Mouse (Mus musculus) lung, embryonic 16.5 days (tissue): ENCODE data around the gene Ttll11. TPM values are rescaled to one million over a fixed set of nuclear protein-coding genes. Genes with fewer than 3 reads are reported as not detected.

ENCODE experiments used
- ATAC-seq: fragments of 200-750 bp; cut with Nextera tagmentation; 2 replicates; pipeline ENCODE4 v1.8.0; 2017; ENCODE audit warnings: low read depth, mild to moderate bottlenecking, moderate library complexity
- H3K27ac ChIP-seq: fragments of 300-500 bp; sonication (generic); 2 replicates; pipeline ENCODE4 v1.5.1; 2014; ENCODE audit warnings: mild to moderate bottlenecking, control low read depth, low read length
- H3K27me3 ChIP-seq: fragments of 300-500 bp; sonication (generic); 2 replicates; pipeline ENCODE4 v1.6.1; 2014; ENCODE audit warnings: low read depth, low read length, mixed read lengths; ENCODE audit not compliant: control insufficient read depth, insufficient read depth
- H3K36me3 ChIP-seq: fragments of 300-500 bp; sonication (generic); 2 replicates; pipeline ENCODE4 v1.6.1; 2014; ENCODE audit warnings: low read length; ENCODE audit not compliant: control insufficient read depth, insufficient read depth
- H3K4me1 ChIP-seq: fragments of 300-500 bp; sonication (generic); replicated peaks from 2 replicates; pipeline ENCODE4 v1.6.1; 2014; ENCODE audit warnings: low read length, mixed read lengths; ENCODE audit not compliant: control insufficient read depth, insufficient read depth
- H3K4me2 ChIP-seq: fragments of 300-500 bp; sonication (generic); 2 replicates; pipeline ENCODE4 v1.6.1; 2014; ENCODE audit warnings: low read depth, low read length, control low read depth
- H3K4me3 ChIP-seq: fragments of 300-500 bp; sonication (generic); 2 replicates; pipeline ENCODE4 v1.5.1; 2014; ENCODE audit warnings: mild to moderate bottlenecking, low read length, control low read depth
- H3K9ac ChIP-seq: fragments of 300-500 bp; sonication (generic); 2 replicates; pipeline ENCODE4 v1.6.1; 2014; ENCODE audit warnings: low read length, control low read depth
- H3K9me3 ChIP-seq: fragments of 300-500 bp; sonication (generic); 2 replicates; pipeline ENCODE4 v1.6.1; 2016; ENCODE audit warnings: low read length; ENCODE audit not compliant: control insufficient read depth
- WGBS: fragments of 180-500 bp; shearing (Covaris S2); extraction: QIAGEN DNeasy Blood & Tissue Kit; methylation state at CpG from one replicate; pipeline ENCODE4 v1.1.7; 2014; 5-methylcytosine and 5-hydroxymethylcytosine counted together
- polyA plus RNA-seq: library from polyadenylated mRNA; unstranded; fragments of >200 nt; fragmentation: Nextera tagmentation; extraction: Ambion mirVana; gene quantifications from 2 replicates; pipeline ENCODE4 v1.2.1, GENCODE M21; 2015

Ttll11 gene
- polyA plus RNA-seq, 1 experiment from 2014 or later: 0.55 TPM

DNA sequence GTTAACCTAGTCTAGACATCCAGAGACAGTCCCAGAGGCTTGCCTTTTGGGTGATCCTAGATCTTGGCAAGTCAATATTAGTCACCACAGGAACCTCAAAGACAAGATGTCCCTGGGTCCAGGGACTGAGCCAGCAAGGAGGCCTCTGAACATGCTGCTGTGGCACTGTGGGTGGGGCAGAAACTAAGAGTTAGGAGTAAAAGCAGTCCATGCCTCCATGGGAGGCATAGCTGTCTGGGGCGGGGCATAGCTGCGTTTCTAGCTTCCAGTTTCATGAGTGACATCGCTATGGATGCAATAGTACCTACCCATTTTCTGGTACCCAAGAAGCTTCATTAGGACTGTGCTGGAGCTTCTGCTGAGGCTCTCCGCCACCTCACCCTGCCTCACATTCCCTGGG, 99.8 kb downstream of the Ttll11 start:
- H3K4me3 ChIP-seq: no peak overlapping the region
- no peak overlapping the region for H3K27ac ChIP-seq
- H3K9ac ChIP-seq: no peak overlapping the region
- ATAC-seq: no peak
- H3K4me2 ChIP-seq: no peak overlapping the region
- 83% methylated on average over 4 of the region's 4 CpGs for WGBS
- H3K36me3 ChIP-seq: no peaks in the 10 kb centered on the region
- H3K9me3 ChIP-seq: no peaks in the 10 kb centered on the region
- peaks cover 3% of the 10 kb centered on the region; the same call in 1 of the 2 replicates for H3K4me1 ChIP-seq
- H3K27me3 ChIP-seq: no peaks in the 10 kb centered on the region

DNA sequence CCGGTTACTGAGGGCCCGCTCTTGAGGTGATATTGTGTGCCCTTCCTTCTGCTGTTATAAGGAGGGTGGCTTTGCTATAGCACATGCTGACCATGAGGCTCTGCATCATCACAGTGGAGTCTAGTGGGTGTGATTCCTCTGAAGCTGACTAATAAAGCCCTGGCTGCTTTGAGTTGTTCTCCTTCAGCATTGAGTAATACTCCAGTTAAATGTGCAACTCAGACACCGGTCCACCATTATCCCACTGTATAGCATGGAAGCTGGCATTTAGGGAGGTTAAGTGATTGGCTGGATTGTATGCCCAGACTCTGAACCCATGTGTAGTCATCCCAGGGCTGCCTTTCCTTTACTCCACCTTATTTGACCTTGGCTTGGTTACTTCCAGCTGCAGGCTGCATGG, 101.2 kb downstream of the Ttll11 start:
- H3K4me2 ChIP-seq: no peak overlapping the region
- no peak overlapping the region for H3K9ac ChIP-seq
- WGBS: 97% methylated on average over 3 of the region's 3 CpGs
- no peak overlapping the region for H3K27ac ChIP-seq
- no peak overlapping the region for H3K4me3 ChIP-seq
- H3K36me3 ChIP-seq: no peaks in the 10 kb centered on the region
- H3K4me1 ChIP-seq: peaks cover 3% of the 10 kb centered on the region; the same call in 1 of the 2 replicates
- no peaks in the 10 kb centered on the region for H3K9me3 ChIP-seq
- H3K27me3 ChIP-seq: no peaks in the 10 kb centered on the region
- no peak for ATAC-seq

DNA sequence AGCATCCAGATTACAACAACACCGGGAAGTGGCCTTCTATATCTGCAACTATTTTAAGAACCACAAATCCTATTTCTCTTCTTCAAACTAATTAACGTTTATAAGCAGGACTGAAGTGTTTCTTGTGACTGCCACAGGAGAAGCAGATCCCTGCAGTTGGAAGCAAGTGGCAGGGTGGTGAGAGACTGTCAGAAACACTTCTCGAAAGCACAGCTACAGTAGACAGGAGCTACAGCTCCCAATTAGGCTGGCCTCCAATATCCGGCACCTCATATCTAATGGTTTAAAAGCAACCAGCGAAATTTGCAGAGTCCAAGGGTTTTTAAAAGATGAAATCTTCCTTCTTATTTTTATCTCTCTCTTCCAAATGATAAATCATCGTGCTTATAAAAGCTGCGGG, 104.1 kb downstream of the Ttll11 start:
- Histone ChIP-seq H3K9me3 (no peaks in the 10 kb centered on the region), H3K36me3 (no peaks in the 10 kb centered on the region), H3K4me2 (no peak overlapping the region), H3K4me1 (no peaks in the 10 kb centered on the region), H3K27me3 (no peaks in the 10 kb centered on the region), H3K9ac (no peak overlapping the region), H3K27ac (no peak overlapping the region), H3K4me3 (no peak overlapping the region)
- WGBS: 59% methylated on average over 7 of the region's 7 CpGs
- no peak for ATAC-seq

DNA sequence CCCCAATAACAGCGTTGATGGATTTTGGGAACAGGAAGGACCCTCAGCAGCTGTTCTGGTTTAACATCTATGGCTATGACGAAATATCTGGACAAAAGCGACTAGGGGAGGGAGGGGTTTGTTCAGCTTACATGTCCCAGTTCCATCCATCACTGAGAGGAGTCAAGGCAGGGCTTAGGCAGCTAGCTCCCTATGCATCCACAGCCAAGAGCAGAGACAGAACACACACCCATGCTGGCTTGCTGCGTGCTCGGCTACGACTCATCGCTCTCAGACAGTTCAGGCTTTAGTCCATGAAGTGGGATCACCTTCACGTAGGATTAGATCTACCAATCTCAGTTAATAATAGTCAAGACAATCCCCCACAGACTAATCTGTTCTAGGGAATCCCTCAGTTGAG, 105.3 kb downstream of the Ttll11 start:
- H3K36me3 ChIP-seq: no peaks in the 10 kb centered on the region
- WGBS: 69% methylated on average over 8 of the region's 8 CpGs
- no peaks in the 10 kb centered on the region for H3K9me3 ChIP-seq
- no peaks in the 10 kb centered on the region for H3K4me1 ChIP-seq
- H3K4me3 ChIP-seq: no peak overlapping the region
- H3K27ac ChIP-seq: no peak overlapping the region
- no peak for ATAC-seq
- H3K27me3 ChIP-seq: no peaks in the 10 kb centered on the region
- H3K4me2 ChIP-seq: no peak overlapping the region
- H3K9ac ChIP-seq: no peak overlapping the region

DNA sequence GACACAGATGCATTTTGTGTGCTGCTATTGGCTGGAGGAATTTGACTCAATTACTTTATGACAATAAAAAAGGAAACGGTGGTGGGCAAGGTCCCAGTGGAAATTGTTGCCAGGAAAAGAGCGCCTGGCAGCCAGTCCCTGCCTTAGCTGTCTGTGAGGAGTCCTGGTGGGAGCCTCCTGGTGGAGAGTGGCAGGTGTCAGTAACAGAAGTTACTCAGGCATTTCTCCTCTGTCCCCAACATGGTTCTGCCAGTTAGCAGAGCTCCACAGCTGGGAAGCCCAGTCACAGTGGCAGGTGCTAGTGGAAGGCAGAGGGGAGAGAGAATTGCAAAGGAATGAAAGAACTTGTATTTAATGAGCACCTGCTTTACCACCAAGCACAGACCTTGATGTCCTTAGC, 110.5 kb downstream of the Ttll11 start:
- Histone ChIP-seq H3K27ac (no peak overlapping the region), H3K9ac (no peak overlapping the region), H3K4me1 (no peaks in the 10 kb centered on the region), H3K4me3 (no peak overlapping the region), H3K9me3 (no peaks in the 10 kb centered on the region), H3K4me2 (no peak overlapping the region), H3K36me3 (no peaks in the 10 kb centered on the region), H3K27me3 (no peaks in the 10 kb centered on the region)
- ATAC-seq: no peak
- 48% methylated on average over 2 of the region's 2 CpGs for WGBS

DNA sequence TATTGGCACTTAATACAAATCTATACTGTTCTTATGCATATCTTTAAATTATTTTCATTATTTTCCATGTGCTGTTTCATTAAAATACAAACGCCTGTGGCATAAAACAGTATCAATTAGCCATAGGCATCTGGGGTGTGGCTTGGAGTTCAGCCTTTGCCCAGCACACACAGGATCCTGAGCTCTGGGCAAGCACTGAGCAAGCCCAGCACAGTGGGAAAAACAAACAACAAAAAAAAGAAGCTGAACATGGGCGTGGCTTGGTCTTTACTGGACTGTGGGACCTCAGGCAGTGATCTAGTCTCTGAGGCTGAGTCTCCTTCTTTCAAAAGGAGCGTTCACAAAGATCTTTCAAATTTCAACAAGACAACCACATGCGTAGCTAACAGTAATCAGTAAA, 116.4 kb downstream of the Ttll11 start:
- no peaks in the 10 kb centered on the region for H3K4me1 ChIP-seq
- 74% methylated on average over 4 of the region's 4 CpGs for WGBS
- H3K9ac ChIP-seq: no peak overlapping the region
- no peak overlapping the region for H3K4me3 ChIP-seq
- no peak overlapping the region for H3K27ac ChIP-seq
- no peaks in the 10 kb centered on the region for H3K9me3 ChIP-seq
- H3K4me2 ChIP-seq: no peak overlapping the region
- no peaks in the 10 kb centered on the region for H3K36me3 ChIP-seq
- ATAC-seq: no peak
- no peaks in the 10 kb centered on the region for H3K27me3 ChIP-seq

DNA sequence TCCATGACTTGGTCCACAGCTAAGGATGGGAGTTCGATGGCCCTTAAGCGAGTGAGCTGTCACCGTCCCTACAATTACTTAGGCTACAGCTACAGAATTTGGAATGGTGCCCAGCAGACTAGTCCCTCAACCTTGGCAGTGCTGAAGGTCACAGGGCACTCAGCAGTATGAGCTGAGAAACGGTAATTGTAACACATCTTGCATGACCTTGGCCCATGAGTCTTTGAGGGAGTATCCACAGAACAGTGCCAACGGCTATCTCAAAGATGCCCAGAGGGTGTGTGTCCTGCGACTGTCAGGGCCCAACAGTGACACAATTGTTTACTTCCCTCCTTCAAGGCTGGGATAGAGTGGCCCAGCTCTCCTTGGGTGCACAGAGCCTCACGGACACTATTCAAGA, 118.5 kb downstream of the Ttll11 start:
- Histone ChIP-seq H3K27me3 (no peaks in the 10 kb centered on the region), H3K4me2 (no peak overlapping the region), H3K36me3 (no peaks in the 10 kb centered on the region), H3K9ac (no peak overlapping the region), H3K9me3 (no peaks in the 10 kb centered on the region), H3K4me1 (no peaks in the 10 kb centered on the region), H3K27ac (no peak overlapping the region), H3K4me3 (no peak overlapping the region)
- peak; percentile 41; the same call in 1 of the 2 replicates for ATAC-seq
- WGBS: 52% methylated on average over 7 of the region's 7 CpGs

DNA sequence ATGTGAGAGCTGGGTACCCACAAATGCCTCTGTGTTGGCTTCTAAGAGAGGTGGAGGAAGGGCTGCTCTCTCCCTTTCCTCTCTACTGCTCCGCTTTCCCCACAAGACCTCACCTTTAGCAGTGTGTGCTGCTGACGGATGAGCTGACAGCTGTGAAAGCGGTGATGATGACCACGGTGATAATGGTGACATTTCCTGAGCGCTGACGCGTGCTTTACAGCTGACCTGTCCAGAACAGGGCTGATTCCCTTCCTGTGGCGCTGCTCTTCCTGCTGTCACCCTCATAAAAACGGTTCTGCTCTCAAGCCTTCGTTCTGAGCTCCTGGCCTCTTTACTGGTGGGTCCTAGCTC, 119.3 kb downstream of the Ttll11 start:
- no peak overlapping the region for H3K9ac ChIP-seq
- H3K4me2 ChIP-seq: no peak overlapping the region
- ATAC-seq: no peak
- no peak overlapping the region for H3K27ac ChIP-seq
- no peaks in the 10 kb centered on the region for H3K9me3 ChIP-seq
- WGBS: 26% methylated on average over 10 of the region's 10 CpGs
- H3K27me3 ChIP-seq: no peaks in the 10 kb centered on the region
- no peaks in the 10 kb centered on the region for H3K4me1 ChIP-seq
- H3K36me3 ChIP-seq: no peaks in the 10 kb centered on the region
- no peak overlapping the region for H3K4me3 ChIP-seq

DNA sequence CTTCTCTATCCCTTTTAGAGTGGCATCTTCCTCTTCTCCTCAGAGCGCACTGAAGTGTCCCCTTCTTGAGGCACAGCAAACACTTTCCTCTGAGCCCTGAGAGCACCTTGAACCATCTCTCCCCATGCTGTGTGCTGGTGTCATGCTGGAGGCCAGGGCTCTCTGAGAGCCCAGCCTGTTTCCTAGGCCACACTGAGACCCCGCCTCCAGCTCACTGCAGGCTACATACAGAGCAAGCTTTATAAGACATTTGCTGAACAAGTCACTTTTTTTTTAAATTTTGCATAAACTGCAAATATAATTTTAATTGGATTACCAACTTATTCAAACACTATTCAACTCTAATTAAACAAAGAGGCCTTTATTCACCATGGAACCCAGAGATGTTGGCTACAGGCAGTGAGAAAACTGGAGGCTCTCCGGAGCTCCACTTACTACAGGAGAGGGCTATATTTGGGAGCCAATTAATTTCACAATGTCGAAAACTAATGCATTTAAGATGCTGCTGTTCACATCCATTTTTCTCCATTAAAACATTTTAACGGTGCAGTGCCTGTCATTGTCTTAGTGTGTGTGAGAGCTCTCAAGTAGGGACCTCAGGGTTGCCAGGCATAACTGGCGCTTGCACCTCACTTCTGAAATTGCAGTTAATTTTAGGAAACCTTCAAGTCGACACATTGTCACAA, 119.9 kb downstream of the Ttll11 start:
- ATAC-seq: 0 out of 2 replicates have a peak, but pooled peaks have one; percentile 47
- H3K27ac ChIP-seq: no peak overlapping the region
- no peak overlapping the region for H3K4me2 ChIP-seq
- H3K4me3 ChIP-seq: no peak overlapping the region
- H3K27me3 ChIP-seq: no peaks in the 10 kb centered on the region
- H3K36me3 ChIP-seq: no peaks in the 10 kb centered on the region
- no peak overlapping the region for H3K9ac ChIP-seq
- no peaks in the 10 kb centered on the region for H3K4me1 ChIP-seq
- no peaks in the 10 kb centered on the region for H3K9me3 ChIP-seq
- 40% methylated on average over 7 of the region's 7 CpGs for WGBS

DNA sequence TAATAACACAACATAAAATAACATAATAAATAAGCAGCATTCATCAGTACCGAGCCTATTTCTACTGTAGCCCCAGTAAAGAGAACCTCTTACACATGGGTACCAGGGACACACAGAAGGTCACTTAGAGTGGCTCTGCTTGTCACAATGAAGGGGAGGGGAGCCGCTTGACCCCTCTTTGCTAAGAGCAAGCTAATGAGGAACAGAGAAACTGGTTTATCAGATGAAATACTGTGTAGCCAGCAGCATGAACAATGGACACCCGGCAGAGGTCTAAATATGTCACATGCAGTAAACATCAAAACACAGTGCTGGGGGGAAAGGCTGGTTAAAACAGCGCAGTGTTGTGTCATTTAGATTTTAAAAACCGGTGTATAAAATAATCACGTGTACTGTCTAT, 121.4 kb downstream of the Ttll11 start:
- no peaks in the 10 kb centered on the region for H3K36me3 ChIP-seq
- H3K27me3 ChIP-seq: no peaks in the 10 kb centered on the region
- H3K9me3 ChIP-seq: no peaks in the 10 kb centered on the region
- no peak overlapping the region for H3K4me2 ChIP-seq
- ATAC-seq: no peak
- WGBS: 38% methylated on average over 6 of the region's 6 CpGs
- H3K9ac ChIP-seq: no peak overlapping the region
- H3K4me1 ChIP-seq: no peaks in the 10 kb centered on the region
- H3K4me3 ChIP-seq: no peak overlapping the region
- no peak overlapping the region for H3K27ac ChIP-seq
